Mouse (Mus musculus): ENCODE results near the gene Rasd2.
A peak's percentile ranks its signal among the peaks of the same experiment; 100 is the strongest.

Gene Rasd2

DNA sequence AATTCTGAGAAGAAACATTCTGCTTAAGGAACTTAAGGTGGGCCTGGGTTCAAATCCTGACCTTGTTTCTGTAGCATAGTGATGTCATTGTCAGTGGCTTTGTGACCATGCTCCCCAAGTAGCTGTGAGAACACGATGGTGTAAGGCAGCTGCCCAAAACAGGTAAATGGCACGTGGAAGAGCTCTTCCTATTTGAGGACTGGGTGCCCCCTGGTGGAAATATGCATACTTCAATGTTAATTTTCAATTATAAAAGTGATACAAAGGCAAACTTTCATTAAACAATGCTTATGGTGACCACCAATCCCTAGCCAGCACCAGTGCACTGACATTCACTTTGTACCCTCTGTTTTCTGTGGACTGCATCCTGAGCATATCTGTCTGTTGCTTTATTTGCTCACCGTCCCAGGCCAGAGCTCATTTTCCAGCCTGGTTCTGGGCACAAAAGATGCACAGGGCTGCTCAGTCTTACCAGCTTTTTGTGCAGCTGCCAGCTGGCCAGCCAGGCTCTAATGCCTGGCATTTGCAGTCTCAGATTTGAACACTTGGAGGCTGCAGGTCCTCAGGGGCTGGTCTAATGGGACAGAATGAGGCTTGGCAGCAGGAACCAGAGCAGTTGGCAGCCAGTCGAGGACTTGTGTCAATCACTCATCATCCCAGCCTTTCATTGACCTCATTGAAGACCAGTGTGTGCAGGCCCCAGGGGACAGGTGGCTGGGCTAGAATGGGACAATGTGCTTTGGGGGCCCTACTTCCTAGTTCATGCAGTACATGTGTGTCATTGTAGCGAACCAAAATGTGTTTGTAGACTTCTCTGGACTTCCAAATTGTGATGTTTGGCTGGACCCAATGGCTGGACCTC lies 6.4 kb downstream of the Rasd2 start:
- DNase-seq: peak in 1 of 2 experiments; percentile 59

DNA sequence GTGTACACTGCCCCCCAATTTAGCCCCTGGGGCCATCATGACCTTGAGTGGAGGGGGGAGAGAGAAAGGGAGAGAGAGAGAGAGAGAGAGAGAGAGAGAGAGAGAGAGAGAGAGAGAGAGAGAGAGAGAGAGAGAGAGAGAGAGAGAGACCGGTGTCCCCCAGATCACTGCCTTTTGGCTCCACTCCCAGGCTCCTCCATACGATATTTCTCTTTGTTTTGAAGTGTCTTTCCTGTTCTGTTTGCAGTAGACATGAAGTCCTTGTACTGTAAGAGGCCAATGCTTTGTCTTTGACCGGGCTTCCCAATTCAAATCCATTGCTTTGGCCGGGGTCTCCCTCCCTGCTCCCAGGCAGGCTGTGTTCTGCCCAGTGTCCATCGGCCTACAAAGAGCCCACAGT lies 8.9 kb downstream of the Rasd2 start:
- no peak for DNase-seq

DNA sequence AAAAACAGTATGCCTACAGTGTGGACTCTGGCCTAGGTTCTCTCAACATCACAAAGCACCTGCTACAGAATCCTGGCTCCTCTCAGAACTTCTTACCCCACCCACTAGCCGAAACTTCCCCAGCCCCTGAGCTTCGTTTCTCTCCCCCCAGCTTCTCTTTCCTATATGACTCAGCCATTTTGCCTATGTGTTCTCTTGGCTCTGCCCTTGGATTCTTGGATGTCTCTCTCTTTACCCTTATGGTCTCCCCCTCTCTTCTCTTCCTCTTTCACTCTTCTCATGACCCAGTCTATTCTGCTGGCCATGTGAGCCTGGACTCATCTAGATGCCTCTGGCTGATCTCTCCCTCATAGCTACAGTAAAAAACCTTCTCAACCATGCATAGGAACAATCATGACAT lies 13.0 kb downstream of the Rasd2 start:
- no peak for DNase-seq

DNA sequence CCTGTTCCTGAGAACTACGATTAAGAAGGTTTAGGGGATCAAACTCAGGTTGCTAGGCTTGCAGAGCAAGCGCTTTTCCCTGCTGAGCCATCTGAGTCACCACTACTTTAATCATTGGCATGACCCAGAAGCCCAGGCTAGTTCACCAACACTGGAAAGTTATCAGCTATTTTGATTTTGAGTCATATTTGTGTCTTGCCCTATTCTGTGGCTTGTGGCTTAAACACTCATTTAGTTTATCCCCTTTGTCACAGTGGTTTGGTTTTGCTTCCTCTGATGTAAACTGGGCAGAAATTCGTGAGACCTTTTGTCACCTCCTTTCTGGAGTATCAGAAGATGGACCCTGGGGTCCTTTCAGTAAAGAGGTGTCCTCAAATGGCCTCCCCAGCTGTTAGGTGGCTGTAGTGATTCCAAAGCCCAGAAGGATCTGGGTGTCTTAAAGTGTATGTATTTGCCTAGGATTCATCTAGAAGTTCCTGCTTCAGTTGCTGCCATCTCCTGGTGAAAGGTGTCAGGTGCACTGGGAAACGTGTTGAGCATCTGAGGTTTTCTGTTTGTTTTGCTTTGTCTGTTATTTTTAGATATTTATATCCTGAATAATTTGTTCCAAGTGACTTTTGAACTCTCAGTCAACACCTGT lies 20.3 kb downstream of the Rasd2 start:
- DNase-seq: peak in 1 of 2 experiments; percentile 44

DNA sequence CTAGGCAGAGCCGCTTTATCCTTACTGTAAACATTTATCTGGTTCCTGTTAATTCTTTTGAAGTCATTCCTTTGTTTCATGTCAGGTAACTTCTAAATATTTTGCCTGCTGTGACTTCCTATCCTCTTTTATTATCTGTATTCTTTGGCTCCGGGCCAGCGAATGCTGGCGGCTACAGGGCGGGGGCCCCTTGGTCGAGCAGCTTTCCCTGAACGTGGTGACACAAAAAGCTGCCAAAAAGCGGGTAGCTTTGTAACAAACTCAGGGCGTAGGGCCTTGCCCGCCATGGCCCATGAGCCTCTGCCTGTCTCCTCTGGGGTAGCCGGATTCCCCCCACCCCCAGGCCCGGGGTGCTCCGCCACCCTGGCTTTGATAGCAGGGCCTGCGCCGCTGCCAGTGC lies 33.6 kb downstream of the Rasd2 start:
- DNase-seq: no peak

DNA sequence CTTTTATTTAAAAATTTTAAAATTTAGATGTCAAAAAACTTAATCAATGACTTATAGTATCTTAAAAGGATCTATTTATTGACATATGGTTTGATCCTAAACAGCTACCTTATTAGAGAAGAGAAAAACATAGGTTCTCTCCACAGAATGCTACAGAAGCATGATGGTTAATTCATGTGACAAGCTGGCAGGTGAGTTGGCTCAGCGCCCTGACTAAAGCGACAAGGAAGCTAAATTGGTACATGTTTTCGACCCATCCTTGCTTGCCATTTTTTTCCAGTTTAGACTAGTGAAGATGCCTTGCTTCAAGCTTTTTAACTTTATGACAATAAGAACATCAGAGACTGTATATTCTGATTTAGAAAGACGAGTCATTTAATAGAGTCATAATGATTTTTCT lies 35.4 kb downstream of the Rasd2 start:
- DNase-seq: no peak

DNA sequence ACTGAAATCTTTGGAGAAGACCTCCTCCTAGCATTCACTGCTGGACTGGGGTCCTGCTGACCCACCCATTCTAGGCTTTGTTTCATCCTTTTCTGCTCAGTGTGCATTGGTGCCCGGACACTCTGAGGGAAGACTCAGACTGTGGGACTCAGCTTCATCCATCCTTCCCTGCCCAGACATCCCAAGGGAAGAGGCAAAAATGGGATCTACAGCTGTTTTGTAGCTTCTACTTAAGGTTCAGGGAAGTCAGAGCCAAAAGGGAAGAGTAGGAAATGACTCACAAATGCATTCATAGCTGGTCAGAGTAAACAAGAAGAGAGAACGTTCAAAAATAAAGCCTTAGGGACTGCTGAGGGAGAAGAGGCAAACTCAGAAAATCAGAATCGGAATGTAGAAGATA lies 40.3 kb downstream of the Rasd2 start:
- DNase-seq: no peak

DNA sequence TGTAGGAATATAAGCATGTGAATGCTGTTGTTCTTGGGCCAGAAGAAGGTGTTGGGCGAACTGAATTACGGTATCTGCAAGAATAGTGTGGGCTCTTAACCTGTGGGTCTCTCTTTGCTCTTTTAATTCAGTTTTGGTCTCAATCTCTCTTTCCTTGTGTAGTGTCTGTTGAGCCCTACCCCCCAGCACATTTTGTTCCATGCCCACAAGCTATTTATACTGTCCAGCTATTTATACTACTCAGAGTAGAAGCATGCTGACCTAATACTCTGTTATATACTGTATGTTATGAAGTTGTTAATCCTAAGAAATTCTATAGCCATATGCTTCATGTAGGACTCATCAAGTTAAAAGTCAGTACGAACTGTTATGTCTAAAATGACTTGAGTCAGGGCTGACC lies 41.9 kb downstream of the Rasd2 start:
- DNase-seq: no peak

DNA sequence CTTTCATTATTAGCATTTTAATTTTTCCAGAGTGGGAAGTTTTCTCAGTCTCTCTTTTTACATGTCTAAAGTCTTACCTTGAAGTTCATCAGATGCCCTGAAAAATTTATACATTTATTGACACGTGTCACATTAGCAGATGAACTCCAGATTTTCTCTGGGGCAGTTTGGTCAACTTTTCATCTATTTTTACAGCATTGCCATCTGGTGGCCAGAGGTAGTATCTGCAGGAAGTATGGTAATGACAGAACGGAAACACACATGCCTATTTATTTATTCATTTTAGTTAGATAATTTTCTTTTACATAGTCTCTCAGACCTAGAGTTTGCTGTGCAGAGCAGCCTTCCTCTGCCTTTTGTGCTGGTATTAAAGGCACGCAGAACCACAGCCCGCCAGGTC lies 58.4 kb downstream of the Rasd2 start:
- DNase-seq: peak in 1 of 2 experiments; percentile 35
